Mouse (Mus musculus) heart, postnatal 25 days (tissue): Measurements from ENCODE around the gene Ccdc136. TPM values are rescaled to one million over a fixed set of nuclear protein-coding genes. Genes with fewer than 3 reads are reported as not detected.
A peak's percentile ranks its signal among the peaks of the same experiment; 100 is the strongest.
"Not testable (repeated sequence)": the region's sequence is repeated elsewhere in the genome, so short reads cannot be mapped to it uniquely, and the experiment has no call there.

Experiments
- DNase-seq: peaks from one replicate; pipeline ENCODE4 v3.0.0; 2022; ENCODE audit warnings: low spot score
- intact Hi-C: fragments of 180-260 bp; cut with DNase I; formaldehyde crosslinking; loops from one replicate; pipeline ENCODE4 v1.15.1; 2025
- total RNA-seq, 2 experiments: library from RNA; stranded (reverse); gene quantifications; 2 replicates each; pipeline ENCODE4 v1.2.3; 2021

Ccdc136 gene
- total RNA-seq = 1 to 10 TPM; 1.9 to 3.1 TPM

DNA sequence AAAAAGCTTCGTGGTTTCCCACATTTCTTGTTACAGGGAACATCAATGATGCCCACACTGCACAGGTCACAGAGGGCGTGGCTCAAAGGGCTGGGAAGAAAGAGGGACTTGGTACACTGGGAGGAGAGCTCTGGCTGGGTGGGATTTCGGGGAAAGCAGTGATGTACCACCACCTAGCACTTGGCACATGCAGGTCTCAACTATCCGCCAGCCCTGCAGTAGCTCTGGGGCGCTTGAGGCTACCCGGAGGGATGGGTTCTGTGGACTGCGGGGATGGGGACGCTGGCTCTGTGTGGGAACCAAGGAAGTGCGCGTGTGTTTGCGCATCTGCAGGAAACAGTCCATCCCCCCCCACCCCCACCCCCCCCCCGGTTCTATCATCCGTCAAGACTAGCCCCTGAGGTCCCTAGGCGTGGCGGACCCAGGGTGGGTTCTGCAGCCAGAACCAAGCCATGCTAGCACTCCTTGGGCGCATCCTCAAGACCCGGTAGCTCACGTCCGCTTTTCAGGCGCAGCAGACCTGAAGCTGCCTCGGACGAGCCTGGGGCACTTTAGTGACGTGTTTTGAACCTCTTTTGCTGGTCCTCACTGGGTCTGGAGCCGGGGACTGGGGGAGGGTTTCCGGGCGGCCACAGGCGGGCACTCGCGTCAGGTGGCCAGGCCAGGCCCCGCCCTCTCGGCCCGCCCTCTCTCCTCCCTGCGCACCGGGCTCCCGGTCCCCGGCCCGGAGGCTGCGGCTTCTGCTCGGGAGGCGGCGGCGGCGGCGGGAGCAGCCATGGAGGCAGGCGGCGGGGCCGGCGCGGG is at the start of gene Ccdc136:
Gene Ccdc136 (plus strand): TSS at position 400 of the 804 bp plus-strand sequence.
- intact Hi-C loops = loop anchor here (2.0 to 10.0 kb wide), 2 partner anchors 37 to 249 kb away; partner anchors contain the start of gene Flnc
- DNase-seq = peak; percentile 71

DNA sequence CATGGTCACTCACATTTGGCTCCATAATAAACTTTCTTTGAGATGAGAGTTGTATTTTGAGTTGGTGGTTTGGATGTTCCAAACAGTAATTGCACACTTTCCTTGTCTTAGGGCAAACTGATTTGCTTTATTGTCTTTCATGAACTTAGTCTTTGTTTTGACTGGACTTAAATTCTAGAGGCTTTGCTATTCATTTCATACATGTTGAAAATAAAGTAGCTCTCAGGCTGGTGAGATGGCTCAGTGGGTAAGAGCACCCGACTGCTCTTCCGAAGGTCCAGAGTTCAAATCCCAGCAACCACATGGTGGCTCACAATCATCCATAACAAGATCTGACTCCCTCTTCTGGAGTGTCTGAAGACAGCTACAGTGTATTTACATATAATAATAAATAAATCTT is 49.6 kb upstream of the Ccdc136 start:
- DNase-seq = not testable (repeated sequence)

DNA sequence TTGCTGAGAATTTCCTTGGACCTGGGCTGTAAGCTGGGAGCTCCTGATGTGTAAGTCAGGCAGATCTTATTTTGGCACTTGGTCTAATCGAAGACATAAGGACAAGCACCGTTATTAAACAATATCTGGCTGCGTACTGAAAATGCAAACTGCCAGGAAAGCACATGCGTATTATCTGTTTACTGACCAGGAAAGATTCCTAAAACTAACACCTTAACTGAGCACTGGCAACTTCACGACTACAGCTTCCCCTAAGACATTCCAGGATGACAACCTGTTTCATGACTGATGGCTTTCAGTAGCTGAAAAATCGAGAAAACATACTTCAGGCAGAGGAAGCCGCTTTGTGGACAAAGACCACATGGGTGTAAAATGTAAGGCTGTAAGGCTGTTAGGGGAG is 48.9 kb upstream of the Ccdc136 start:
- no peak for DNase-seq
- intact Hi-C loops = no loop called here

More for the DNA sequence above, 49.6 kb upstream of the Ccdc136 start:
- intact Hi-C loops = not testable (repeated sequence)

DNA sequence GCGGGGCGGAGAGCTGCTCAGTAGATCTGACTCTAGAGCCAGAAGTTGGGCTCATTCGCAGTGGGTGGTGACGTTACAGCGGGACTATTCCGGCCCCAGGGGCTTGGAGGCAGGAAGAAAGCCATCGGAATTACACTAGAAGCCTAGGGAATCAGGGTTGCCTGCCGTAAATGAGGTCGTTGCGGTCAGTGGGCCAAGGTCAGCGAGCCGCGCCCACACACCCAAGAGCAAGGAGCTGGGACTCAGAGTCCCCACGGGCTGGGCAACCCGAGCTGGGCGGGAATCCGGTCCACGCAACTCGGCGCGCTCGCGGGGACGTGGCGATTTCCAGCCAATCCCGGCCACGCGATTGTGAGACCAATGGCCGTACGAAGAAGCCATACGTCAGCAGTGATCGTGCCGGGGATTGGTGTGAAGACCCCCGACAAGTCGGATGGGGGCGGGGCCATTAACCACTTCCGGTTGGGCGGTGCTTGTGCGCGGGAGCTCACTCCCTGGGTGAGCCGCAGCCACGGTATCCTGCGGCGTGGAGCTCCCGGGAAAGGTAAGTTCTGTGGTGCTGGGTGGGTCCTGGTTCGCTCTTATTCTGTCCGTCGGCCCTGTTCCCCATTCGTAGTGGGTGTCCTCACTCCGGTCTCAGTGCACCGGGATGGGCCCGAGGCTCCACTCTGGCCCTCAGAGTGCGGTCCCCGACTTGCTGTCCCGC is 48.3 kb upstream of the Ccdc136 start, which contains the start of gene Calu:
Gene Calu (plus strand): TSS at position 405 of the 706 bp plus-strand sequence.
- intact Hi-C loops = no loop called here
- peak; percentile 99 for DNase-seq

DNA sequence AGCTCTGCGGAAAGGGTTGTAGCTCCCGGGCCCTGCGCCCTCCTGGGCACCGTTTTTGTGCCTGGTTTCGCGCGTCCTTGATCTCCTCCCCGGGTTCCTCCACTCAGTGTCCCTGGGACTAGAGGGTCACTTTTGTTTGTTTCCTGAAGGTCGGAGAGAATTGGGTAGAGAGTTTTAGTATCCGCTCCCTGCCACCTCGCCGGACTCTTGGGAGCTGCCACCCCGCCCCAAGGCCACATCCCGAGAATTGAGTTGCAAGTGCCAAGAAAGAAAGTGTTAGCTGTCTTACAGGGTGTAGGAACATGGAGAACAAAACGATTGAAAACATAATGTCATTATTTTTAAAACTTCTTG is 47.8 kb upstream of the Ccdc136 start:
- no peak for DNase-seq
- intact Hi-C loops = no loop called here

DNA sequence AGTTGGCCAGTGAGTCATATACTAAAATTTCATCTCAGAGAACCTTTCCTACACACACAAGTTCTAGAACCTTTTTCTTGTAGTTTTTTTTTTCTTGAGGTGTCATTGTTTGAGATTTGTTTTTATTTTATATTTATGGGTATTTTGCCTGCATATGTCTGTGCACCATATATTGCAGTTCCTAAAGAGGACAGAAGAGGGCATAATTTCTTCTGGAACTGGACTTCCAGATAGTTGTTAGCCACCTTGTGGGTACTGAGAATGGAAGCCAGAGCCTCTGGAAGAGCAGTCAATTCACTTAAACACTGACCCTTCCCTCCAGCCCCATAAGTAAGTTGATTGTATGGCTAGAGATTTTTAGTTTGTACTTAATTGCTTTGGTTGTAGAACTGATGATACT is 44.5 kb upstream of the Ccdc136 start:
- DNase-seq = no peak
- intact Hi-C loops = no loop called here

DNA sequence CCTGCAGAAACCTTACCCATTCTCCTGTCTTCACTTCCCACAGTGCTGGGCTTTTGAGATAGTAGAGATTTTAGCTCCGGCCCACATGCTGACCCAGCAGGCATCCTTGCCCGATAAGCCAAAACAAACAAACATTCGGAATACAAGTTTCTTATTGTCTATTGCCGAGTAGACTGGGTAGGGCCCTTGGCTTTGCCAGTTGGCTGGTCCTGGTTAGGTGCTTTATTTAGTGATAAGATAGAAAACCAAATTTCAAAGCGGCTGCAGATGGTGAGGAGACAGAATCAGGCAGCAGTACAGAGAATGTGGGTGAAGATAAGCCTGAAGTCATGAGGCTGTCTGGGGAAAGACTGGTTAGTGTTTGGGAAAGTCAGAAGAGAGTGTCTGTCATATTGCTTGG is 43.3 kb upstream of the Ccdc136 start:
- no peak for DNase-seq
- intact Hi-C loops = no loop called here

DNA sequence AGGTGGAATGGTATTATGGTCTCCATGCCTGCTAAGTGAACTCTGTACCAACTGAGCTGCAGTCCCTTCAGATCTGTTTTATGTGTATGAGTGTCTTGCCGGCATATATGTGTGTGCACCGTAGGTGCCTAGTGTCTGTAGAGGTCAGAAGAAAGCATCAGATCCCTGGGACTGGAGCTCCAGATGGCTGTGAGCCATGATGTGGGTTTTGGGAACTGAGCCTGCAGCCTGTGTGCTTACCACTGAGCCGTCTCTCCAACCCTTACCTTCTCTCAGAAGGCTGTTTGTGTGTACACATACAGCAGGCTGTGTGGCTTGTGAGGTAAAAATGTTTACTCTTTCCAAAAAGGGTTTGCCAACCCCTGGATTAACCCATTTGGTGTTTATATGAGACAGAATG is 36.7 kb upstream of the Ccdc136 start:
- no peak for DNase-seq

DNA sequence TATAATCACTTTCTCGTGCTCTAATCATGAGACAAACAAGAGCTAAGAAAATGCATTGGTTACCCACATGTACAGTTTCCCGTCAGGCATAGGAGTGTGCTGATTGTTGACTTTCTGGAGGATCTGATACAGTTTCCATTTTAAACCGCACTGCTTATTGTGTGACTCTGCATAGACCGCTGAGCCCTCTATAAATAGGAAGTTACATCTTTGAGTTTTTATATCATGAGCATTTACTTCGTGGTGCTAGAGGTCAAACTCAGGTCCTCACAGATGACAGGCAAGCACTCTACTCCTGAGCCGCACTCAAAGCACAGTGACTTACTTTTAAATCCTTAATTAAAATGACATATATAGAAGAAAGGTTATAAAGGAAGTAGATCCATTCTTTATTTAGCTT is 35.9 kb upstream of the Ccdc136 start:
- intact Hi-C loops = loop anchor here (5.0 kb wide), 1 partner anchor 77 kb away; no protein-coding TSS in a partner anchor
- no peak for DNase-seq

More for the DNA sequence above, 36.7 kb upstream of the Ccdc136 start:
- intact Hi-C loops = no loop called here

DNA sequence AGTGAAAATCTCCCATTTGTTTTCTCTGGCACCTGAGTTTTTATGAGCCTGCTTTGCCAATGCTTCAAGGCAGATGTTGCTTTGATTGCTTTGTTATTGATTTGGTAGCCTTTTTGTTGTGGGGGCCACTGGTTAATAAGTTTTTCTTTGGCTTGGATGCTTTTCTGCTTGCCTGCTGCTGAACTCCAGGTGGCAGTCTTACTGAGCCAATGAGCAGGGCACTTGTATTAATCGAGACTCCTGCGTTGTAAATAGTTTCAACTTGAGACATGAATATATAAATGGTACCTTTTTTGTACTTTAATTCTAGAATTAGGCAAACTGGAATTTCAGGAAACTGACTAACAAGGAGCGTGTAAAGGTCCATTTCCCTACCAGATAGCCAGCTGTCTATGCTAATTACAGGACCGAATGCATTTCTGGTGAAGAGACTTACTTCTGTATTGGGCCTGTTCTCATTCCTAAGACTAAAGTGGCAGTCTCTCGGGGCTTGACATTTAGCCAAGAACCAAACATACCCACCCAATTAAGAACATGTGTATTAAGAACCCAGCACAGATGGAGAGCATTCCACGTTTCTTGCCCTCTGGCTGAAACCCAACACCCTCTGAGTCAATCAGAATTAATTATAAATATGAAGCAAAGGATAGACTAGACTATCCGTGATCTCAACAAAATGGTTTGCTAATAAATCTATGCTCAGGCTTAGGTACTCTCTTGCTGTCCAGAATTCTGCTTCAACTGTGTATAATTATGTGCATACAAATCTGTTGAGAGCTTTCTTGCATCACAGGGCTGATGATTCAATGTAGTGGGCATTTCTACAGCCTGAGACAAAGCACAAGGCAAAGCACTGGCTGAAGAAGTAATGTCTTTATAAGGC is 33.6 kb upstream of the Ccdc136 start:
- no peak for DNase-seq
- intact Hi-C loops = loop anchor here (5.0 kb wide), 1 partner anchor 75 kb away; no protein-coding TSS in a partner anchor

DNA sequence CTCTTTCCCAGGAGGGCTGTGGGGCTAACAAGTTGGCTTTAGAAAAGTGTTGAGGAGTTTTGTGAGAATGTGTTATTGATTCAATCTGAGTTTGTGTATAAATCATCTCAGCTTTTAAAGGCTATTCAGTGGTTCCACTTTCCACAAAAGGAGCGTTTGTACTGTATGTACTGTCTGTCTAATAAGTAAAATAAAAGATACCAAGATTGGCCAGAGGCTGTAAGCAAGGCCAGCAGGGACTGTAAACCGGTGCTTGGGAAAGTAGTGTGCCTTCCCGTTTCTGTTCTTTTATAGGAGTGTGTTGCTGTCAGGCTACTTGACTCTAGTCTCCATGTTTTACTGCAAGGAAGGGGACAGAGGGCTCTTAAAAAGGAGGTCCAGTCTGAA is 33.0 kb upstream of the Ccdc136 start:
- intact Hi-C loops = loop anchor here (5.0 kb wide), 1 partner anchor 74 kb away; no protein-coding TSS in a partner anchor
- no peak for DNase-seq

DNA sequence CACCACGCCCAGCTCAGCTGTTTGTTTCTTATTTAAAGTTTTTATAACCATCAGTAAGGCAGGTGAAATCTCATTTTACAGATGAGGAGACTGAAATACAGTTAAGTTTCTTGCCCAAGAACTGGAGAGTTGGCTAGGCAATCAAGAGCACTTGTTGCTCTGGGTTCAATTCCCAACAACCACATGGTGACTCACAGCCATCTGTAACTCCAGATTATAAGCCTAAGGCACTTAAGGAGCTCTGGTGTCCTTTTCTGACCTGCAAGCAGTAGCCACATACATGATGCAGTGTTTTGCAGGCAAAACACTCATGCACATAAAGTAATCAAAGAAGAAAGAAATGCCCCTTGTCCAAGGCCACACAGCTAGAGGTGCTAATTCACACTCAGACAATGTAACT is 30.8 kb upstream of the Ccdc136 start:
- intact Hi-C loops = no loop called here

DNA sequence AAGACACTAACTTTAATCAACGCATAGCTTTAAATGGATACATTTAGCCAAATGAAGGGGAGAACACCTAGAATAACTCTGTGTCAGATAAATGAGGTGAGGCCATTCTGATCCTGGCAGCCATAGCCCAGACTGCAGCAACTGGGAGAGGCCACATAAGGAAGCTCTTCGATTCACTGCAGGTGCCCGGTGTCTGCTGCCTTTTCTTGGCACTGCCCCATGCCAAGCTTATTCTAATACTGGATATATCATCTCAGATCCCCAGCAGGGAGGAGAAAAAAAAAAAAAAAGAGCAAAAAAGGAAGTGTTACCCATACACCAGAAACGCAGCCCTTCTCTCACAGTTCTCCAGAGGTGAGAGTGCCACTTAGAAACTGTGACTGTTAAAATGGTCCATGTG is 18.7 kb upstream of the Ccdc136 start:
- intact Hi-C loops = no loop called here
- no peak for DNase-seq

More for the DNA sequence above, 30.8 kb upstream of the Ccdc136 start:
- DNase-seq = no peak

DNA sequence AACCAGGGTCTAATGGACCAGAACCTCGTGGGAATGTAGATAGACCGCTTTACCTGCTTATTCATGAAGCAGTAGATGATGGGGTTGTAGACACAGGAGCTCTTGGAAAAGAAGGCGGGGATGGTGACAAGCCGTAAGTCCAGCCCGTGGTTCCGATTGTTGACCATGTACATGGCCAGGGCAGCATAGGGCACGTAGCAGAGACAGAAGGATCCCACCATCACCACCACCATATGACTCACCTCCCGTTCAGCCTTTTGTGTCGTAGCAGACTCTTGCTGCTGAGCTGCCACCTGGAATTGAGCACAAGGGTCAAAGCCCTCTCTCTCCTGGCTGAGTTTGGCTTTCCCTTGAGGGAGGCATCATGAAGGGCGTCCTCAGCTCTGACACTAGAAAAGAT is 17.4 kb upstream of the Ccdc136 start:
- no peak for DNase-seq
- intact Hi-C loops = no loop called here

DNA sequence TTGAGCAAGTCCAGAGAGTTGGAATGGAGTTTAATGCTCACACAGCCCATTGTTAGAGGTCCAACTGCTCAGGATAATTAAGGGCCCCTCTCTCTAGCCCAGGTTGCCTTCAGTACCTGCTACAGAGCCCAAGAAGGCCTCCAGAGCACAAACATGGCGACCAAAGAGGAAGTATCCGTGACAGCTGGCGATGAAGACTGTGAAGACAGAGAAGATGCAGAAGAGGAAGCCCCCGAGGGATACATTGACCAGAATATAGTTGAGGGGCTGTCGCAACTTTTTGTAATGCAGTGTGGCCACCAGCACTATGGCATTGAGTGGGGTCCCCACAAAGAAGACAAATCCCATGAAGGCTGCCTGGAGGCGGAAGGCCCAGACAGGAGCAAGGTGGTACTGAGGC is 16.2 kb upstream of the Ccdc136 start:
- no peak for DNase-seq
- intact Hi-C loops = no loop called here

DNA sequence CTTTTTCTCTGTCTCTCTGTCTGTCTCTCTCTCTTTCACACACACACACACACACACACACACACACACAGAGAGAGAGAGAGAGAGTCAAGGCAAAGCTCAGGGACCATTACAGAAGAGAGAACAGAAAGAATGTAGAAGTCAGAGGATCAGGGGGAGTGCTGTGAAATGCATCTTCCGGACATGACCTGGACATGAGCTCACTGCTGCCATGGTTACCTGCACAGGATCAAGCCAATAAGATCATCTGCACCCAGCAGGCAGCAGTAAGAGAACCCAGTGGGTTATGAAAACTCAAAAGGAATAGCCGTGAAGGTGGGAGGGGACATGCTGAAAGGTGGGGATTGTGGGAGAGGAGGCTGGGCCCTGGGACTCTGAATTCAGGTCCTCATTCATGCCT is 13.7 kb upstream of the Ccdc136 start:
- intact Hi-C loops = no loop called here
- DNase-seq = no peak

DNA sequence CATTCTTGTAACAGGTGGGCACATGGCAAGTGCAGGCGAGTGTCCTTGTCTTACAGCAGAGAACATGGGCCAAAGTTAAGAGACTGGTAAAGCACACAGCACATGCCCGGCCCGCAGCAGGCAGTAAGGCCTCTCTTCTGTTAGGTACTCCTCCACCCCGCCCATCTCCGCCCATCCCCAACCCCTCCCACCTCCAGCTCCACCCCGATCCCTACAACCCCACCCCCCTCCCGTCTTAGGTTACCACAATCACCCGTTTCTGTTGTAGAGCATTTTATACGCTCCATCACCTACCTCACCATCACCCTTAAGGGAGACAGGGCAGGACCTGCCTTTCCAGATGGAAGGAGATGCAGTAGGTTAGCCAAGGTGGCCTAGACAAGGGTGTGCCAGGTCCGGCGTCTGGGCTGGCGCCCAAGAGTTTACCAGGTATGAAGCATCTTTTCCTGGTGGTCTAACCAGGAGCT is 8.0 kb upstream of the Ccdc136 start, which contains the start of gene Opn1sw:
Gene Opn1sw (minus strand): TSS at position 417 of the 467 bp plus-strand sequence.
- intact Hi-C loops = no loop called here
- DNase-seq = no peak

DNA sequence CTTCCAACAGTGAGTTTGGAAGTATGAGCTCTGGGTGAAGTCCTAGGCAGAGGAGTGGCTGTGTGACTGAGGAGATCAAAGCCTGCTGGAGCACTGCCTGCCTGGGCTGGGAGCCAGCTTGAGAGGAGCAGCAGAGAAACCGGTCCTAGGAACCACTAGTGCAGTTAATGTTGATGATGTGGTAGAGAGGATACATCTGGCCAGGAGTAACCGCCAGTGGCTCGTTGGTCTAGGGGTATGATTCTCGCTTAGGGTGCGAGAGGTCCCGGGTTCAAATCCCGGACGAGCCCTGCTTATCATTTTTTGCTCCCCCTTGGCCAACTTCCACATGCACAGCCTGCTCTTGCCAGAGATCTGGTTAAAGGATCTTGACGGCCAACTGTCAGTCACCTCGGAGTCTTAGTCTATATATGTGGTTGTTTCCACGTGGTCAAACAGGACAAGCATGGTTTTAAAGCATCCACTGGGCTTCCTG is 7.5 kb upstream of the Ccdc136 start:
- intact Hi-C loops = no loop called here
- DNase-seq = peak; percentile 86

DNA sequence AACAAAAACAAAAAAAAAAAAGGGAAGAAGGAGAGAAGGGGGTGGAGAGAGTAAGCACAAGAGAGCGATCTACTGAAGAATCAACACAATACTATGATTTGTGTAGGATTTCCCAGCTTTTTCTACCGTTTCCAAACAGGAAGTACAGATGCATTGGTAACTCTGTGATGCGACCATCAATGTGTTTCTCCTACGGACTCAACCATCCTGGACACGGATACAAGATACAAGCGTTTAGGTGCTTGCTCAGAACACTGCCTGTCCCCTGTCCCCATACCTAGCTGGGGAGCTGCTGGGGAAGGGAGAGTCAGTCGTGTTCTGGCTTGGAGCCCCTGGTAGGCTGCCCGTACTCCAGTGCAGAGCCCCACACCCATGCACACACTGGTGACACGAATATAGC is 6.7 kb upstream of the Ccdc136 start:
- intact Hi-C loops = no loop called here
- DNase-seq = no peak

DNA sequence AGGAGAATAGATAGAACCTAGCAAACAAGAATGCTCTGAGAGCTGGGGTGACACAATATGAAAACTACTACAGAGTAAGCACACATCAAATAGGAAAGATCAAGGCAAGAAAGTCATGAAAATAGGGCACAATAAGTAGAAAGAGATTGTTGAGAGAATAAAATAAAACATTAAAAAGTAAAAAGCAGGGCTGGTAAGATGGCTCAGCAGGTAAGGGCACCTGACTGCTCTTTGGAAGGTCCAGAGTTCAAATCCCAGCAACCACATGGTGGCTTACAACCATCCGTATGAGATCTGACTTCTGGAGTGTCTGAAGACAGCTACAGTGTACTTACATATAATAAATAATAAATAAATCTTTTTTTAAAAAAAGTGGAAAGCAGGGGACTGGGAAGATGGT is 5.6 kb upstream of the Ccdc136 start:
- intact Hi-C loops = loop anchor here (5.0 to 10.0 kb wide), 2 partner anchors 92 to 254 kb away; no protein-coding TSS in a partner anchor
- DNase-seq = not testable (repeated sequence)
